Mouse (Mus musculus): ENCODE data around the gene Actl6b. TPM values are rescaled to one million over a fixed set of nuclear protein-coding genes. Genes with fewer than 3 reads are reported as not detected.
A peak's percentile ranks its signal among the peaks of the same experiment; 100 is the strongest.

The Actl6b gene
- polyA plus RNA-seq, 1 experiment, result 0.16 TPM

GRCm38 (mm10) chr5:137570181-137570580 lies 16.9 kb downstream of the Actl6b start:
- Histone ChIP-seq H3K27ac (ENCODE audit: insufficient read depth, low read depth, low read length) (no peak overlapping the region), H3K36me3 (ENCODE audit: control insufficient read depth, insufficient read depth, low read length) (no peaks in the 10 kb centered on the region)

DNA sequence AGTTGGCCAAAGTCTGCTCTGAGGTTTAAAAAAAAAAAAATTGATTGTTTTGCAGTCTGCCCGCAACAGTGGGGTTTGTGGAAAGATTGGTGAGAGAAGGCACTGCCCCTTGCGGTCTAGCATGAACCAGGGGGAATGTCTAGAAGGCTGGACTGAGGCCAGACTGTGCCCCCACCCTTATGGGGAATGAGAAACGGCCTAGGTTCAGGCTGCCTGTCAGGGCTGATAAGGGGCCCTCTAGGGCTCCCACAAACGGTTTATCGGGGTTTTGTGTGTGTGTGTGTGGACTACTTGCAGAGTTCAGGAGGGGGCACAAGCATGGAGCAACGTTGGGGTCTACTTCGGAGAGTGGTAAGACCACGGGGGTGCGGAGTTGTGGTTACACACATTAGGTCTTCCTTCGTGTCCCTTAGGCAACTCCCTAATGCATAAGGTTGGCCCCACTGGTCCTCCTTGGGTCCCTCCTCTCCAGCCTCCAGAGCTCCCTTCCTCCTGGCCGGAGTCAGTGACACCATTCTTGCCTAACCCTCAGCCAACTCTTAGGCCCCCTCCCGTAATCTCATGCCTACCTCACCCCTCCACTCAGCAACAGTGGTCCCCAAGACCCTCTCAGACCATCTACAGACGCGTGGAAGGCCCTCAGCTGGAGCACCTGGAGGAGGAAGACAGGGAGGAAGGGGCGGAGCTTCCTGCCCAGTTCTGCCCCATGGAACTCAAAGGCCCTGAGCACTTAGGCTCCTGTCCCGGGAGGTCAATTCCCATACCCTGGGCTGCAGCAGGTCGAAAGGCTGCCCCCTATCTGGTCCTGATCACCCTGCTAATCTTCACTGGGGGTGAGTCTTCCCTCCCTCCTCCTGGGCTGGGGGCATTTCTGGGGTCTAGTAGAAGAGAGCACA lies 17.6 kb downstream of the Actl6b start:
- WGBS, result 76% methylated on average over 17 of the region's 17 CpGs
- Histone ChIP-seq H3K27ac (ENCODE audit: insufficient read depth, low read depth, low read length) (no peak overlapping the region), H3K4me1 (ENCODE audit: control insufficient read depth, insufficient read depth, low read length) (no peaks in the 10 kb centered on the region), H3K27me3 (replicated peaks; ENCODE audit: control insufficient read depth, insufficient read depth, low read length) (no peaks in the 10 kb centered on the region), H3K36me3 (ENCODE audit: control insufficient read depth, insufficient read depth, low read length) (no peaks in the 10 kb centered on the region), H3K4me3 (ENCODE audit: insufficient read depth, low read depth, low read length) (no peak overlapping the region)
- DNase-seq, result no peak
- no peak; the same call in 1 of the 2 replicates for TF ChIP-seq CTCF (conservative IDR thresholded peaks at IDR 0.05; ENCODE audit: insufficient read depth, insufficient read length, low read depth, low read length)
- no peak for TF ChIP-seq POLR2A (IDR thresholded peaks at IDR 0.05; ENCODE audit: low read depth, low read length)

More at GRCm38 (mm10) chr5:137570181-137570580, 16.9 kb downstream of the Actl6b start:
- Histone ChIP-seq H3K4me3 (ENCODE audit: insufficient read depth, low read depth, low read length) (no peak overlapping the region), H3K4me1 (ENCODE audit: control insufficient read depth, insufficient read depth, low read length) (no peaks in the 10 kb centered on the region), H3K27me3 (replicated peaks; ENCODE audit: control insufficient read depth, insufficient read depth, low read length) (no peaks in the 10 kb centered on the region)
- TF ChIP-seq POLR2A (IDR thresholded peaks at IDR 0.05; ENCODE audit: low read depth, low read length) (no peak), CTCF (conservative IDR thresholded peaks at IDR 0.05; ENCODE audit: insufficient read depth, insufficient read length, low read depth, low read length) (no peak)
- no peak for DNase-seq
- WGBS, result 42% methylated on average over 7 of the region's 7 CpGs

DNA sequence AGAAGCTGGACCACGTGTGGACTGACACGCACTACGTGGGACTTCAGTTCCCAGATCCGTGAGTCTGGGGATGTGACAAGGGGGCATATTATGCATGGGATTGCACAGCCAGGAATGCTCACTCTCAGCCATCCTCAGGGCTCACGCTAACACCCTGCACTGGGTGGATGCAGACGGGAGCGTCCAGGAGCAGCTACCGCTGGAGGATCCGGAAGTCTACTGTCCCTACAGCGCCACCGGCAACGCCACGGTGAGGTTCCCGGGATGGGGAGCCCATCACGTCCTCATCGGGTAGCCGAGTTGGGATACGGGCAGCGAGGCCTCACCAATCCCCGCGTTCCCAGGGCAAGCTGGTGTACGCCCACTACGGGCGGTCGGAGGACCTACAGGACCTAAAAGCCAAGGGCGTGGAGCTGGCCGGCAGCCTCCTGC lies 21.2 kb downstream of the Actl6b start:
- Histone ChIP-seq H3K27ac (ENCODE audit: insufficient read depth, low read depth, low read length) (no peak overlapping the region), H3K4me3 (ENCODE audit: insufficient read depth, low read depth, low read length) (peak overlapping the region; percentile 1; the same call in 1 of the 2 replicates), H3K36me3 (ENCODE audit: control insufficient read depth, insufficient read depth, low read length) (no peaks in the 10 kb centered on the region), H3K27me3 (replicated peaks; ENCODE audit: control insufficient read depth, insufficient read depth, low read length) (no peaks in the 10 kb centered on the region), H3K4me1 (ENCODE audit: control insufficient read depth, insufficient read depth, low read length) (no peaks in the 10 kb centered on the region)
- WGBS, result 11% methylated on average over 27 of the region's 27 CpGs
- peak; percentile 40 for DNase-seq
- TF ChIP-seq POLR2A (IDR thresholded peaks at IDR 0.05; ENCODE audit: low read depth, low read length) (no peak), CTCF (conservative IDR thresholded peaks at IDR 0.05; ENCODE audit: insufficient read depth, insufficient read length, low read depth, low read length) (no peak; the same call in 1 of the 2 replicates)

GRCm38 (mm10) chr5:137580246-137580645 lies 26.9 kb downstream of the Actl6b start:
- no peak for TF ChIP-seq CTCF (conservative IDR thresholded peaks at IDR 0.05; ENCODE audit: insufficient read depth, insufficient read length, low read depth, low read length)
- no peak for TF ChIP-seq POLR2A (IDR thresholded peaks at IDR 0.05; ENCODE audit: low read depth, low read length)
- WGBS, result 76% methylated on average over 6 of the region's 6 CpGs
- Histone ChIP-seq H3K27me3 (replicated peaks; ENCODE audit: control insufficient read depth, insufficient read depth, low read length) (no peaks in the 10 kb centered on the region), H3K4me1 (ENCODE audit: control insufficient read depth, insufficient read depth, low read length) (no peaks in the 10 kb centered on the region), H3K36me3 (ENCODE audit: control insufficient read depth, insufficient read depth, low read length) (no peaks in the 10 kb centered on the region), H3K4me3 (ENCODE audit: insufficient read depth, low read depth, low read length) (no peak overlapping the region), H3K27ac (ENCODE audit: insufficient read depth, low read depth, low read length) (no peak overlapping the region)
- no peak for DNase-seq

DNA sequence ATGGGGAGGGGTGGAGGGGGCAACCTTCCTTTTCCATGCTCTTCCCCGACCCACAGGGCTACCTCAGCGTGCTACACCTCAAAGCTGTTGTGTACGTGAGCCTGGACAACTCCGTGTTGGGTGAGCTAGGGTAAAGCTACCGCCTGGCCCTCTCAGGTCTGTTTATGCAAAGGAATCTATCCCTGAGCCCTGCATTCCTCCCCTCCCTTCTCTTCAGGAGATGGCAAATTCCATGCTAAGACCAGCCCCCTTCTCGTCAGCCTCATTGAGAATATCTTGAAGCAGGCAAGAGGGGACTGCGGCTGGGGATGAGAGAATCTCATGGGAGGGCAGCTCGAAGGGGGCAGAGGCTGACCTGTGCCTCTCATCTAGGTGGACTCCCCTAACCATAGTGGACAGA lies 29.4 kb downstream of the Actl6b start:
- no peaks in the 10 kb centered on the region for H3K27me3 ChIP-seq (replicated peaks; ENCODE audit: control insufficient read depth, insufficient read depth, low read length)
- no peak overlapping the region for H3K27ac ChIP-seq (ENCODE audit: insufficient read depth, low read depth, low read length)
- TF ChIP-seq CTCF (conservative IDR thresholded peaks at IDR 0.05; ENCODE audit: insufficient read depth, insufficient read length, low read depth, low read length) (no peak), POLR2A (IDR thresholded peaks at IDR 0.05; ENCODE audit: low read depth, low read length) (no peak)
- H3K36me3 ChIP-seq (ENCODE audit: control insufficient read depth, insufficient read depth, low read length), result no peaks in the 10 kb centered on the region
- no peak overlapping the region for H3K4me3 ChIP-seq (ENCODE audit: insufficient read depth, low read depth, low read length)
- no peaks in the 10 kb centered on the region for H3K4me1 ChIP-seq (ENCODE audit: control insufficient read depth, insufficient read depth, low read length)
- no peak for DNase-seq
- 48% methylated on average over 8 of the region's 8 CpGs for WGBS

DNA sequence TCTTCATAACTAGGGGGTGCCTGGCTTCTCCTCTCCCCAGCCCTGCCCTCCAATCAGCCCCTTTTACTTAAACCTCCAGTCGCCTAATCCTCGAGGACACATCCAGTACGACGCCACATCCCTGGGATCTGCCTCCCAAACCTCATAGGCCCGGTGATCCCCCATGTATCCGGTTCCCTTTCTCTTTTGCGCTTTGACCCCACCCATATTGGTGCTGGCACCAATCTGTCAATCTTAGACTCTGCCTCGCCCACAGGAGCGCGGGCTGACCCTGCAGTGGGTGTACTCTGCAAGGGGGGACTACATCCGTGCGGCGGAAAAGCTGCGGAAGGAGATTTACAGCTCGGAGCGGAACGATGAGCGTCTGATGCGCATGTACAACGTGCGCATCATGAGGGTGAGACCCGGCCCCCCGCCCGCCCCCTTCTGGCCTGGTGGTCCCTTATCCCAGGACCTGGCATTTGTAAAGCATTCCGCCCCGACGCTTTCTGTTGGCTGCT lies 30.4 kb downstream of the Actl6b start:
- H3K27ac ChIP-seq (ENCODE audit: insufficient read depth, low read depth, low read length), result no peak overlapping the region
- H3K4me1 ChIP-seq (ENCODE audit: control insufficient read depth, insufficient read depth, low read length), result no peaks in the 10 kb centered on the region
- 13% methylated on average over 27 of the region's 27 CpGs for WGBS
- H3K36me3 ChIP-seq (ENCODE audit: control insufficient read depth, insufficient read depth, low read length), result no peaks in the 10 kb centered on the region
- no peak for TF ChIP-seq POLR2A (IDR thresholded peaks at IDR 0.05; ENCODE audit: low read depth, low read length)
- TF ChIP-seq CTCF (conservative IDR thresholded peaks at IDR 0.05; ENCODE audit: insufficient read depth, insufficient read length, low read depth, low read length), result no peak
- DNase-seq, result no peak
- peak overlapping the region; percentile 29; the same call in 1 of the 2 replicates for H3K4me3 ChIP-seq (ENCODE audit: insufficient read depth, low read depth, low read length)
- no peaks in the 10 kb centered on the region for H3K27me3 ChIP-seq (replicated peaks; ENCODE audit: control insufficient read depth, insufficient read depth, low read length)

DNA sequence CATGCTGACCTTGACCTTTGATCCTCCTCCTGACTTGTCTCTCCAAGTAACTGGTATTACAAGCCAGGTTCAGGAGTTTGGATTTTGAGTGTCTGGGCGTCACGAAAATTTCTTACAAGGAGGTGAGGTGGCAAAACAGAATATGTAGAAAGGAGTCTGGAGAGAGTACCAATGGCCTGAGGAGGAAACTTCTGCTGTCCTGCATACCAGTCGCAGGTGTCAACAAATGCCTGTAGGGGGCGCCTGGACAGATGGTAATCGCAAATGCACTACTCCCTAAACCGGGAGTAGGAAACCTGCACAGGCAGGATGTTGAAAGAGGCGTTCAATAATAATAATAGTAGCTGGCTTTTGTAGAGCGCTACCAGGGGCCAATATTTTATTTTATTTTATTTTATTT lies 31.7 kb downstream of the Actl6b start:
- Histone ChIP-seq H3K27ac (ENCODE audit: insufficient read depth, low read depth, low read length) (no peak overlapping the region), H3K4me1 (ENCODE audit: control insufficient read depth, insufficient read depth, low read length) (no peaks in the 10 kb centered on the region), H3K27me3 (replicated peaks; ENCODE audit: control insufficient read depth, insufficient read depth, low read length) (no peaks in the 10 kb centered on the region), H3K4me3 (ENCODE audit: insufficient read depth, low read depth, low read length) (no peak overlapping the region), H3K36me3 (ENCODE audit: control insufficient read depth, insufficient read depth, low read length) (no peaks in the 10 kb centered on the region)
- TF ChIP-seq CTCF (conservative IDR thresholded peaks at IDR 0.05; ENCODE audit: insufficient read depth, insufficient read length, low read depth, low read length), result peak; percentile 67
- TF ChIP-seq POLR2A (IDR thresholded peaks at IDR 0.05; ENCODE audit: low read depth, low read length), result no peak
- WGBS, result 27% methylated on average over 8 of the region's 8 CpGs
- peak; percentile 81 for DNase-seq
